Mouse (Mus musculus) limb, embryonic 14.5 days (tissue): Measurements from ENCODE around the gene Rhoh. TPM values are rescaled to one million over a fixed set of nuclear protein-coding genes. Genes with fewer than 3 reads are reported as not detected.

ENCODE experiments used
- ATAC-seq: fragments of 200-750 bp; cut with Nextera tagmentation; 2 replicates; pipeline ENCODE4 v1.8.0; 2017; ENCODE audit warnings: low read depth, moderate number of reproducible peaks, moderate TSS enrichment; ENCODE audit not compliant: low FRiP score
- DNase-seq: peaks from one replicate; pipeline ENCODE4 v3.0.0-alpha.2; 2015; ENCODE audit warnings: low spot score
- H3K27ac ChIP-seq: fragments of 300-500 bp; sonication (generic); replicated peaks from 2 replicates; pipeline ENCODE4 v1.5.1; 2014; ENCODE audit warnings: low read depth, mild to moderate bottlenecking, low read length, moderate library complexity, mixed read lengths
- H3K27me3 ChIP-seq: fragments of 300-500 bp; sonication (generic); 2 replicates; pipeline ENCODE4 v1.6.1; 2014; ENCODE audit warnings: low read length, mixed read lengths; ENCODE audit not compliant: control insufficient read depth, insufficient read depth
- H3K36me3 ChIP-seq: fragments of 300-500 bp; sonication (generic); 2 replicates; pipeline ENCODE4 v1.6.1; 2014; ENCODE audit warnings: mild to moderate bottlenecking, low read length, moderate library complexity, mixed read lengths; ENCODE audit not compliant: control insufficient read depth, insufficient read depth
- H3K4me1 ChIP-seq: fragments of 300-500 bp; sonication (generic); 2 replicates; pipeline ENCODE4 v1.6.1; 2014; ENCODE audit warnings: antibody characterized with exemption, low read length, mixed read lengths; ENCODE audit not compliant: control insufficient read depth, insufficient read depth
- H3K4me2 ChIP-seq: fragments of 300-500 bp; sonication (generic); replicated peaks from 2 replicates; pipeline ENCODE4 v1.6.1; 2014; ENCODE audit warnings: low read depth, mild to moderate bottlenecking, low read length, moderate library complexity; ENCODE audit not compliant: severe bottlenecking
- H3K4me3 ChIP-seq: fragments of 300-500 bp; sonication (generic); replicated peaks from 2 replicates; pipeline ENCODE4 v1.5.1; 2014; ENCODE audit warnings: low read length
- H3K9ac ChIP-seq: fragments of 300-500 bp; sonication (generic); 2 replicates; pipeline ENCODE4 v1.6.1; 2014; ENCODE audit warnings: mild to moderate bottlenecking, low read depth, low read length, moderate library complexity; ENCODE audit not compliant: severe bottlenecking
- H3K9me3 ChIP-seq: fragments of 300-500 bp; sonication (generic); 2 replicates; pipeline ENCODE4 v1.6.1; 2016; ENCODE audit warnings: low read length; ENCODE audit not compliant: control insufficient read depth
- POLR2A ChIP-seq: fragments of 200-500 bp; IDR thresholded peaks from 2 replicates; pipeline ENCODE4 v1.8.0; 2012; ENCODE audit warnings: inconsistent platforms, mild to moderate bottlenecking, moderate library complexity, borderline replicate concordance; ENCODE audit not compliant: insufficient read depth, insufficient read length; ENCODE audit errors: extremely low read depth
- WGBS: fragments of 180-500 bp; shearing (Covaris S2); extraction: QIAGEN DNeasy Blood & Tissue Kit; methylation state at CpG from one replicate; pipeline ENCODE4 v1.1.7; 2014; 5-methylcytosine and 5-hydroxymethylcytosine counted together
- polyA plus RNA-seq, 2 experiments: library from polyadenylated mRNA; depleted of rRNA in 1 of 2; stranded (reverse) in 1 of 2; unstranded in 1 of 2; fragments of >200 nt; fragmentation: Nextera tagmentation in 1 of 2; extraction: Ambion mirVana in 1 of 2; gene quantifications; 2 replicates each; pipeline versions ENCODE4 v1.2.1 to v1.2.3; 2012 to 2014

The Rhoh gene
- polyA plus RNA-seq, 2 experiments = 1.4 to 2.0 TPM

DNA sequence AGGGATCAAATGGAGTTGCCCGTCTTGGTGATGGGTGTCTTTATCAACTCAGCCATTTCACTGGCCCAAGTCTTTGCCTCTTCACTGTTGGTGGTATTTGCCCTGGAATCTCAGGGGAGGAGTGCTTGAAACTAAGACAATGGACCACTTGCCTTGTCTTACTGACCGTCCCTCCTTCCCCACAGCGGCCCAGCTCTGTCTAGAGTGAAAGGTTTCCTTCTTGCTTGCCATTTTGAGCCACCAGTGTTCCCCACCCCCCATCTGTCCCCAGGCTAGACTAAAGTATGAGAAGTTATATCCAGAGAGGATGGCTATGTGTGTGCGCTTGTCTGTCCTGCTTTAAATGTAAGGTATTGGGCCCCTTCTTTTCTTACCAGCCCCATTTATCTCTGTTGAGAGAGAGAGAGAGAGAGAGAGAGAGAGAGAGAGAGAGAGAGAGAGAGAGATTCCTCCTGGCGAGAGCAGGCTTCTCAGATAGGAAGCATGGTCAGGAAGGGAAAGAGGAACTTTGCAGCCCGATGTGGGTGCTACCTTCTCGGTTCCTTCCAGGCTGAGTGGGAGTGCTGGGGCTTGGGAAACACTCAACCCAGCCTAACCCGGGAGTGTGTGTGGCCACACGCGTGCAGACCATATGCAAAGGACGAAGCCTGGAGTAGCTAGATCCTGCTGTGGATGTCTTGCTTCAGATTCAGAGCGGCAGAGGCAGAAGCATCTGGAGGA is 572 bp upstream of the Rhoh start:
- ATAC-seq (no peak), DNase-seq (no peak)
- no peak for TF ChIP-seq POLR2A
- H3K9ac ChIP-seq = no peak overlapping the region
- H3K27me3 ChIP-seq = no peaks in the 10 kb centered on the region
- H3K36me3 ChIP-seq = no peaks in the 10 kb centered on the region
- H3K9me3 ChIP-seq = no peaks in the 10 kb centered on the region
- WGBS = 87% methylated on average over 12 of the region's 12 CpGs
- H3K4me1 ChIP-seq = no peaks in the 10 kb centered on the region
- H3K4me3 ChIP-seq = no peak overlapping the region
- no peak overlapping the region for H3K4me2 ChIP-seq
- no peak overlapping the region for H3K27ac ChIP-seq

DNA sequence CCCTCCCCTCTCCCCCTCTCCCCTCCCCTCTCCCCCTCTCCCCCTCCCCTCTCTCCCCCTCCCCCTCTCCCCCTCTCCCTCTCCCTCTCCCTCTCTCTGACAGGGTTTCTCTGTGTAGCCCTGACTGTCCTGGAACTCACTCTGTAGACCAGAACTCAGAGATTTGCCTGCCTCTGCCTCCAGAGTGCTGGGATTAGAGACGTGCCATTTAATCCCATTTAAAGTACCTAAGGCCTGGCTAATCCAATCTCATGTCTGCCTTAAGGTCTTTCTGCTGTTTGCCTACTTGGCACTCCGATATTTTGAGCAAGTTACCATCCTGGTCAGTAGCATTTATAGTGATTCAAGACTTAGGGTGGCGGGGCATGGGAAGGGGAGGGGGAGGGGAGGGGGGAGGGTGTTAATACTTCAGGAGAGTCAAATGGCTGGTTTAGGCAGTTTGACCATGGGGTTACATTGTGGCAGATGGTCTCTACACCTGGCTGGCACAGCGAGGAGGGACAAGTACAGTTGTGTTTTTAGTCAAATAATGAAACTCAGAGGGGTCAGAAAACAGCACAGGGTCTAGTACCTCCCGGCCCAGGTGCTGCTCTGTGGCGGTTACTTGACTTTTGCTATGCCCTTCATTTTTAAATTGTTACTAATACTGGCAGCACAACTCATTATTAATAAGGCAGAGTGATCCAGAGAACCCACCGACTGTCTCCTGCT is 1.4 kb downstream of the Rhoh start:
- no peak overlapping the region for H3K9ac ChIP-seq
- H3K36me3 ChIP-seq = no peaks in the 10 kb centered on the region
- WGBS = 94% methylated on average over 7 of the region's 7 CpGs
- DNase-seq (no peak), ATAC-seq (no peak)
- TF ChIP-seq POLR2A = no peak
- no peaks in the 10 kb centered on the region for H3K27me3 ChIP-seq
- no peak overlapping the region for H3K4me2 ChIP-seq
- H3K9me3 ChIP-seq = no peaks in the 10 kb centered on the region
- no peak overlapping the region for H3K4me3 ChIP-seq
- no peak overlapping the region for H3K27ac ChIP-seq
- no peaks in the 10 kb centered on the region for H3K4me1 ChIP-seq

DNA sequence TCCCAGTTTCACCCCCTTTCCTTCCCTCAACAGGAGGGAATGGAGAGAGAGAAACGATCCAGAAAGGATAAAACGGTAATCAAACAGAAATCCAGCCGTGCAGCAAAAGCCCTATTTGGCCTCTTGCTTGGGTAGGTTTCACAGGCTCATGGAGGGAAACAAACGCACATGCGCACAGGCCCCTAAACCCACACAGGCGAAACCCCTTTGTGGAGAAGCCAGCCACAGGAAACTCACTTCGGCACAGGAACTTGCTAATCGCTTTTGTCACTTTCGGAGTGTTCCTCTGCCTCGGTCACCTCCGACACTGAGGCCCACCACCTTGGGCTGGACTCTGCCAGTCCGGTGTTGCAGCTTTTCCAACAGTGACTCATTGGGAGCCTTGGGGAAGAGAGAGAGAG is 2.3 kb downstream of the Rhoh start:
- H3K27ac ChIP-seq = no peak overlapping the region
- 74% methylated on average over 12 of the region's 12 CpGs for WGBS

DNA sequence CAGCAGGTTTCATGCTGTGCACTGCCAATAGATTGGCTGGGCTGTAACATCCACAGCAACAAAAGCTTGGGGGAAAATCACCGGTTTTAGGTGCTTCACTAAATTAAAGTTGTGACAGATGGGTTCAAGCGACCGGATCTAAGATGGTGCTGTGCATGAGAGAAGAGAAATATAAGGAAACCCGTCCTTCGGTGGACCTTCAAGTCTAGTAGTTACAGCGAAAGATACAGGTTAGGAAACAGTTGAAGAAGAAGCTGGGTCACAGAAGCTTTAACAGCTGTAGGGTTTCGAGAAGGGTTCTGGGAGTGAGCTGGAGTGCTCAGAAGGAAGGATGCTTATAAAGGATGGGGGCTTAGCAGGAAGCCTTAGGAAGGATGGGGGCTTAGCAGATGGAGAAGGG is 3.5 kb downstream of the Rhoh start:
- Histone ChIP-seq H3K9ac (no peak overlapping the region), H3K27ac (no peak overlapping the region), H3K36me3 (no peaks in the 10 kb centered on the region), H3K4me1 (no peaks in the 10 kb centered on the region), H3K4me3 (no peak overlapping the region), H3K9me3 (no peaks in the 10 kb centered on the region), H3K27me3 (no peaks in the 10 kb centered on the region), H3K4me2 (no peak overlapping the region)
- DNase-seq (no peak), ATAC-seq (no peak)
- 90% methylated on average over 7 of the region's 7 CpGs for WGBS
- TF ChIP-seq POLR2A = no peak

More for the DNA sequence above, 2.3 kb downstream of the Rhoh start:
- H3K4me3 ChIP-seq = no peak overlapping the region
- H3K4me2 ChIP-seq = no peak overlapping the region
- DNase-seq (no peak), ATAC-seq (no peak)
- H3K27me3 ChIP-seq = no peaks in the 10 kb centered on the region
- no peaks in the 10 kb centered on the region for H3K36me3 ChIP-seq
- no peaks in the 10 kb centered on the region for H3K9me3 ChIP-seq
- TF ChIP-seq POLR2A = no peak
- H3K9ac ChIP-seq = no peak overlapping the region
- H3K4me1 ChIP-seq = no peaks in the 10 kb centered on the region

DNA sequence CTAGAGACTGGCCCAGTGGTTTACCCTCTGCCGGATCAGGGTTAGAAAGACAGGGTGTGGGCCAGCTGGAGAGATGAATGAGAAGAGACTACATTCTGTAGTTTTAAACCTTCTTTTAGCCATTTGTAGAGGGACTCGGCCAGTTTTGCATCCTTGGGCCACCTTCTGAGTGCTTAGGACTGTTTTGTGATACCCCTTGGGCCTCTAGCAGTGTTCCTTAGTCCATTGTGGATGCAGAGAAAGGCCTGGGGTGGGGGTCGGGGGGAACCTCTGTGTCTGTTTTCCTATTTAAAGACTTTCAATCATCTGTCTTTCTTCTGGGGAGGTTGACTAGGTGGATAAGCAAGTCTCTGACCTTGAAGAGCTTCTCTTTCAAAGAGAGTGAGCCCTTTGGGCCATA is 3.9 kb downstream of the Rhoh start:
- WGBS = 81% methylated on average over 3 of the region's 3 CpGs
- no peak overlapping the region for H3K27ac ChIP-seq
- no peaks in the 10 kb centered on the region for H3K9me3 ChIP-seq
- no peak for TF ChIP-seq POLR2A
- no peak for DNase-seq
- no peak overlapping the region for H3K4me2 ChIP-seq
- H3K4me1 ChIP-seq = no peaks in the 10 kb centered on the region
- no peak for ATAC-seq
- no peak overlapping the region for H3K4me3 ChIP-seq
- no peaks in the 10 kb centered on the region for H3K27me3 ChIP-seq
- H3K9ac ChIP-seq = no peak overlapping the region
- H3K36me3 ChIP-seq = no peaks in the 10 kb centered on the region
